Mouse (Mus musculus) liver, adult 2 months (tissue): ENCODE measurements at regions not wholly inside any gene's neighbourhood (a gene's known extent, or its start where the extent isn't known, plus 50 kb on each side); places are given as distances from the start of the nearest gene placed in this dataset.

ENCODE experiments used
- CTCF ChIP-seq: fragments of 200-500 bp; IDR thresholded peaks from 2 replicates; pipeline ENCODE4 v1.5.1; 2011; ENCODE audit warnings: low read depth, low read length, control low read depth
- POLR2A ChIP-seq: fragments of 200-500 bp; IDR thresholded peaks from 2 replicates; pipeline ENCODE4 v1.6.1; 2011; ENCODE audit warnings: low read length, control low read depth; ENCODE audit not compliant: insufficient read depth; ENCODE audit errors: extremely low read depth

GRCm38 (mm10) chr13:103613333-103613725 is 161.1 kb downstream of the Srek1 start:
- no peak for TF ChIP-seq POLR2A
- TF ChIP-seq CTCF: no peak
